Mouse (Mus musculus): ENCODE results near the gene Ets2.

GRCm38 (mm10) chr16:95743104-95743503 lies 41.2 kb downstream of the Ets2 start:
- no peak for TF ChIP-seq FLI1 (IDR thresholded peaks at IDR 0.05; ENCODE audit: low read length)
- no peak for TF ChIP-seq GATA1 (IDR thresholded peaks at IDR 0.05; ENCODE audit: borderline replicate concordance, low read length)
